Mouse (Mus musculus): ENCODE measurements around the gene Atr. TPM values are rescaled to one million over a fixed set of nuclear protein-coding genes. Genes with fewer than 3 reads are reported as not detected.
A peak's percentile ranks its signal among the peaks of the same experiment; 100 is the strongest.
"Not testable (repeated sequence)": the region's sequence is repeated elsewhere in the genome, so short reads cannot be mapped to it uniquely, and the experiment has no call there.

Gene Atr
- total RNA-seq, 2 experiments from 2014 or later, result 21.9 to 24.3 TPM

DNA sequence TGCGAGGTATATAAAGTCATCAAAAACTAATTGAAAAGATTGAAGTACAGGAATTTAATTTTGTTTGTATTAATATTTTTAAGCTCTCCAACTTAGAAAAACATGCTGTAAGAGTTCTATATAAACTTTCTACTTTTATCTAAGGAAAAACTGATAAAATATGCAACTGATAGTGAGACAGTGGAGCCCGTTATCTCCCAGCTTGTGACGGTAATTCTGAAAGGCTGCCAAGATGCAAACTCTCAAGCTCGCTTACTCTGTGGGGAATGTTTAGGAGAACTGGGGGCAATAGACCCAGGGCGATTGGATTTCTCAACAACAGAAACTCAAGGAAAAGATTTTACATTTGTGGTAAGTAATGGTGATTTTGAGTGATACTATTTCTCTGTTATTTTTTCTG is 40.0 kb downstream of the Atr start:
- DNase-seq (ENCODE audit: low spot score in 2 of 2), result no peak

DNA sequence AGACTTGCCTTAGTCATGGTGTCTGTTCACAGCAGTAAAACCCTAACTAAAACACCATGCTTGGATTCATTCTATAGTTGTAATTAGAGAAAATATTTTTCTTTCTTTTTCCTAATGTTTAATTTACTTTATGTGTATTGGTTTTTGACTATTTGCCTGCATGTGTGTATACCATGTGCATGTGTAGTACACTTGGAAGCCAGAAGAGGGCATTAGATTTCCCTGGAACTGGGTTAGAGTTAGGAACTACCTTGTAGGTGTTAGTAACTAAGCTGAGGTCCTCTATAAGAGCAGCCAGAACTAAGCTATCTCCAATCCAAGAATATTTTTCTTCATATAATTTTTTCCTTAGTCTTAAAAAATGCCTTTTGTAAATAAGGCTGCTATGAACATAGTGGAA is 75.5 kb downstream of the Atr start:
- DNase-seq (ENCODE audit: low spot score in 2 of 2), result no peak

GRCm38 (mm10) chr9:95953658-95954057 is 96.3 kb downstream of the Atr start:
- DNase-seq (ENCODE audit: low spot score in 2 of 2), result no peak

- DNase-seq (ENCODE audit: low spot score in 2 of 2), result no peak
Observed at GRCm38 (mm10) chr9:95954226-95954584, 96.8 kb downstream of the Atr start.

- DNase-seq (ENCODE audit: low spot score in 2 of 2), result peak; percentile 85 to 86
Observed at GRCm38 (mm10) chr9:95954585-95955461, 97.4 kb downstream of the Atr start, which contains the start of gene Xrn1. Gene Xrn1 (plus strand): TSS chr9:95954760.

- DNase-seq (ENCODE audit: low spot score in 2 of 2), result no peak
Observed at GRCm38 (mm10) chr9:95957611-95958010, 100.2 kb downstream of the Atr start.

DNA sequence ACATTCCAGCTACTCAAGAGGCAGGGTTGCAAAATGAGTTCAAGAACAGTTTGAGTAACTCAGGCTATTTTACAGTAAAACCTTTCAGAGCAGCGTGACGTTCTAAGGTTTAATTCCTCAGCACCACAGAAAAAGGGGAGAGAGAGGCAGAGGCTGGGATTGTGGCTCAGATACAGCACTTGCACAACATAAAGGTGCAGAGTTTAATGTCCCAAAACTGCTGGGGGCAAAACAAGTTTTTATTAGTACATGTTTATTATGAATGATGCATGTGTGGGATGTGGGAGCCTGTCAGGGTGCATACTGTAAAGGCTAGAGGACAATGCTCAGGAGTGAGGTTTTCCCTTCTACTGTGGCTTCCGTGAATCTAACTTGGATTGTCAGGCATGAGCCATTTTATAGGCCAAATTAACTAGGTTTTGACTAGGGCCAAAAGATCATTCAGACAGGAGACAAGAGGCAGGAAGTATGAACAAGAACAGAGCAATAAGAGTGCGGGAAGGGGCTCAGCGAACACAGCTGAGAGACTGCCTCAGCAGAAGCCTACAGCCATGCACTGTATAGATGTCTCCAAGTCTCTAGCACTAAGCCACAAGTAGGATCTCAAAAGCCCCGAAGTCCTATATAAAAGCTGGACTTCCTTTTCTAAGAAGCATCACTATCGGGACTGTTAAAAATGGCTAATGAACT is 100.8 kb downstream of the Atr start:
- DNase-seq (ENCODE audit: low spot score in 2 of 2), result no peak

GRCm38 (mm10) chr9:95958731-95959105 is 101.3 kb downstream of the Atr start:
- not testable (repeated sequence) for DNase-seq (ENCODE audit: low spot score in 2 of 2)

GRCm38 (mm10) chr9:95959246-95959645 is 101.8 kb downstream of the Atr start:
- DNase-seq (ENCODE audit: low spot score in 2 of 2), result no peak

DNA sequence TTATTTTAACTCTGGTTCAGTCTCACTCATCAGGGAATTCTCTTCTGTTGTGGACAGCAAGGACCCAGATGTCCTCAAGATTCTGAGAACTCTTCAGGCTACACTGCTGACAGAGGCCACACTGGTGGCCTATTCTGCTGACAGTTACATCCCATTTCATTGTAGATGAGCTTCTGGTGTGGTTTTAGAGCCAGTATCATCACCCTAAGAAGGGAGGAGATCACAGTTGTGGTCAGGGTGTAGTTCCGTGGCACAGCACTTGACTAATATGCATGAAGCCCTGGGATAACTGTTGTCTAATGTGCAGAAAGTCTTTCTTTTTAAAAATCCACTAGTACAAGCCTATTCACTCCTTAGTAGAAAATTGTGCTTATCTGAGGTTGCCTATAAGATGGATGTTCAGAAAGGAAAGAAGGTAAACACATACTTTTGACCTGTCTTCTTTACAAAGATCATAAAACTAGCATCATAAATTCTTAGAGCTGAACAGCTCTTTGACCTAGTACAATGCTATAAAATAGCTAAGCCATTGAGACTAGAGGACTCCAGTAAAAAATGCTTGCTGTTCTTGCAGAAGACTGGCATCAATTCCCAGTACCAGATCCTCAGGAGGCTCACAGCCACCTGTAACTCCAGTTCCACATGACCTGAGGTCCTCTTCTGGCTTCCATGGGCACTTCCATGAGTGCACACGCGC is 102.5 kb downstream of the Atr start:
- no peak for DNase-seq (ENCODE audit: low spot score in 2 of 2)

DNA sequence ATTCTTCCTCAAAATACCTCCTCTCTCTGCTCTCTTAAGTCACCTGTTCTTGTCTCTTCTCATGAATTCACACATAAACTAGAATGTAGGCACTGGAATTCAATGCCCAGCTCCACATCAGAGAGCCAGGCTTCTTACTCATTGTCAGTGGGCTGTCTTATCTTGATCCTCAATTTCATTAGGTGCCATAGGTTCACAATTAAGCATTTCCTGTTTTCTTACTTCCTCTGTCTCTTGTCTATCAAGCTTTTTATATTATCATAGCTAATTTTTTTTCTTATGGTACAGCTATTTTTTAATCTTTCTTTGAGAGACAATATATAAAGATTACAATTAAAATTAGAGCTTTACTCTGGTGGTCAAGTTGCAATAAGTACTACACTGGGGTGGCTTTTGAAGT is 103.7 kb downstream of the Atr start:
- DNase-seq (ENCODE audit: low spot score in 2 of 2), result no peak

GRCm38 (mm10) chr9:95964037-95964436 is 106.6 kb downstream of the Atr start:
- no peak for DNase-seq (ENCODE audit: low spot score in 2 of 2)

GRCm38 (mm10) chr9:95978279-95978678 is 120.9 kb downstream of the Atr start:
- DNase-seq (ENCODE audit: low spot score in 2 of 2), result no peak

GRCm38 (mm10) chr9:95979896-95980295 is 122.5 kb downstream of the Atr start:
- DNase-seq (ENCODE audit: low spot score in 2 of 2), result no peak

DNA sequence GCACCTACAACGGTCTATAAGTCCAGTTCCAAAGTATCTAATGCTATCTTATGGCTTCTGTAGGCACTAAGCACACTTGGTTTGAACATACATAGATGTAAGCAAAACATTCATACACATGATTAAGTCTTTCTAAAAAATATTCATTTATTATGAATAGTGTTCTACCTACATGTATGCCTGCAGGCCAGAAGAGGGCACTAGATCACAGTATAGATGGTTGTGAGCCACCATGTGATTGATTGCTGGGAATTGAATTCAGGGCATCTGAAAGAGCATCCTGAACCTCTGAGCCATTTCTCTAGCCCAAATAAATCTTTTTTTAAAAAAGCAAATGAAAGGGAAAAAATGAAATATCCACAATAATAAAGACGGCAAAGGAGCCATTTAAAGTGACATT is 134.9 kb downstream of the Atr start:
- DNase-seq (ENCODE audit: low spot score in 2 of 2), result no peak

Other genes starting within 250 kb of the Atr start
- 1 to 10 TPM; 1.8 to 2.3 TPM for gene Pcolce2, start 220.0 kb upstream of the Atr start, total RNA-seq (2021)
- gene Trpc1, start 107.2 kb upstream of the Atr start, total RNA-seq (2021), result 1 to 10 TPM; 6.0 to 6.6 TPM
- 1 to 10 TPM; 8.2 to 9.9 TPM for gene Pls1, start 12.3 kb upstream of the Atr start, total RNA-seq (2021)
- gene Xrn1, start 97.2 kb downstream of the Atr start, total RNA-seq (2021), result 10 to 100 TPM; 33.6 to 36.6 TPM

Measured in adrenal gland, postnatal 4 days (tissue).